Mouse (Mus musculus): ENCODE results near the gene Psen2. TPM values are rescaled to one million over a fixed set of nuclear protein-coding genes. Genes with fewer than 3 reads are reported as not detected.
A peak's percentile ranks its signal among the peaks of the same experiment; 100 is the strongest.

The Psen2 gene
- total and polyA plus RNA-seq, 3 experiments, result 11.6 to 30.5 (median 13.1) TPM

DNA sequence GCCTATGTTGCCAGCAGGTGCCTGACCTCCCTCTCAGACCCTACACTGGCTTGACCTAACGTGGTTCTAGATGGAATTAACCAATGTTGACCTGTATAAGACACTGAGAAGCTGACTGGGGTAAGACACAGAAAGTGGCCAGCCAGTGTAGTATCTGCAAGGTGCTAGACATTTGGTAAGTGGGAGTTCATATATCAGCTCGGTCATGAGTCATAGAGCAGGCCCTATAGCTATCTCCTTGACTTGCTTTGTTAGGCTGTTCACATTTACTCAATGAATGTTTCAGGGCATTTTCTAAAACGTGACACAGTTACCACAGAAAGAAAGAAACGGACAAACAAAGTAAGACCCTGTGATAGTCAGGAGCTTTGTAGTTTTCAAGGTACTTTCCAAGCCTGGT is 27.1 kb upstream of the Psen2 start:
- intact Hi-C loops (cut with DNase I), result no loop called here

DNA sequence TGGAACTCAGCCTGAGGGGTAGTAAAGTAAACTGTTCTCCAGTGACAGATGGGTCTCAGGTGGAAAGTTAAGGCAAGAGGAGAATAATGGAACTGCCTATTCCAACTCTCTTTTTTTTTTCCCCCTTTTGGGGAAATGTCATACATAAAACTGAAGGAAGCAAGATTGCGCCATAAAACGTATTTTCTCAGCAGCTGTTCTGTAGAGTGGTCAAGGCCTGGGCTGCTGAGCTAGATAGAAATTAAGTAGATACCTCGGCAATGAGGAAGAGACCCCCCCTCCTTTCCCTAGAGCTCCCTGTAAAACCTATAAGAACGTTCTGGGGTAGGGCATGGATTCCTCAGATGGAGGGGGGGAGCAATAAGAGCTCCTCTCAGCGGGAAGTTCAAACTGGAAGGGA is 26.6 kb upstream of the Psen2 start:
- H3K79me2 ChIP-seq (replicated peaks; ENCODE audit: control insufficient read depth, insufficient read depth, low read length), result no peaks in the 10 kb centered on the region
- no peaks in the 10 kb centered on the region for H3K36me3 ChIP-seq (ENCODE audit: control insufficient read depth, insufficient read depth, low read length)
- peaks cover 10% of the 10 kb centered on the region; the same call in 1 of the 2 replicates for H3K4me1 ChIP-seq (ENCODE audit: control insufficient read depth, insufficient read depth, low read length)
- no peaks in the 10 kb centered on the region for H3K27me3 ChIP-seq (ENCODE audit: control insufficient read depth, insufficient read depth, low read length)
- intact Hi-C loops (cut with DNase I), result no loop called here
- no peak for TF ChIP-seq EP300 (IDR thresholded peaks at IDR 0.05; ENCODE audit: insufficient read depth, low read depth, low read length)
- no peak for TF ChIP-seq CTCF (IDR thresholded peaks at IDR 0.05)
- no peak for TF ChIP-seq POLR2A (IDR thresholded peaks at IDR 0.05; ENCODE audit: insufficient read depth, low read depth, low read length)
- H3K9ac ChIP-seq (ENCODE audit: low read depth, low read length), result no peak overlapping the region
- H3K4me3 ChIP-seq, result no peak overlapping the region
- no peak overlapping the region for H3K27ac ChIP-seq
- DNase-seq, result no peak
- WGBS, result 84% methylated on average over 5 of the region's 5 CpGs

More for the DNA sequence above, 27.1 kb upstream of the Psen2 start:
- no peak for DNase-seq
- no peak overlapping the region for H3K9ac ChIP-seq (ENCODE audit: low read depth, low read length)
- H3K36me3 ChIP-seq (ENCODE audit: control insufficient read depth, insufficient read depth, low read length), result no peaks in the 10 kb centered on the region
- H3K4me1 ChIP-seq (ENCODE audit: control insufficient read depth, insufficient read depth, low read length), result peaks cover 10% of the 10 kb centered on the region; the same call in 1 of the 2 replicates
- H3K27me3 ChIP-seq (ENCODE audit: control insufficient read depth, insufficient read depth, low read length), result no peaks in the 10 kb centered on the region
- H3K79me2 ChIP-seq (replicated peaks; ENCODE audit: control insufficient read depth, insufficient read depth, low read length), result no peaks in the 10 kb centered on the region
- no peak for TF ChIP-seq EP300 (IDR thresholded peaks at IDR 0.05; ENCODE audit: insufficient read depth, low read depth, low read length)
- TF ChIP-seq CTCF (IDR thresholded peaks at IDR 0.05), result no peak
- no peak for TF ChIP-seq POLR2A (IDR thresholded peaks at IDR 0.05; ENCODE audit: insufficient read depth, low read depth, low read length)
- H3K4me3 ChIP-seq, result no peak overlapping the region
- WGBS, result 79% methylated on average over 4 of the region's 4 CpGs
- H3K27ac ChIP-seq, result no peak overlapping the region

DNA sequence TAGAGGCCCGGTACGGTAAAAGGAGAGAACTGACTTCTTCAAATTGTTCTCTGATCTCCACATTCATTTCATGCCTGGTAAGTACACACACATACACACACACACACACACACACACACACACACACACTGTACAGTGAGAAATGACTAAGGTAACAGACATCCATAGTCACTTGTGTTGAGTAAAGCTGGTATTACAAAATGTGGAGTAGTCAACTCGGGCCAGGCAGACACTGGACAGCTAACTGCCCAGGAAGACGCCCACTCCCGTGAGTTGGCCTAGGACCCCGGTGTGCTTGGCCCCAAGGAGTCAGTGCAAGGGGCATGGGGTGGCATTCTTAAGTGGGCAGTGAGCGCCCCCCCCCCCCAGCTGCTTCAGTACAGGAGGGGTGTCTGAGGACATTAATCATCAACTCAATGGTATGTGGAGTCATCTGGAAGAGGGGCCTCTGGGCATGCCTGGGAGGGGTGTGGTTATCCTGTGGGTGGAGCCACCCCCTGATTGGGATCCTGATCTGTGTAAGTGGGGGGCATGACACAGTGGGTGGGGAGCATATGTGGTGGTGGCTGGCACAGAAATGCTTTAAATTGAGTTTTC is 25.7 kb upstream of the Psen2 start:
- TF ChIP-seq CTCF (IDR thresholded peaks at IDR 0.05) (no peak), POLR2A (IDR thresholded peaks at IDR 0.05; ENCODE audit: insufficient read depth, low read depth, low read length) (no peak), EP300 (IDR thresholded peaks at IDR 0.05; ENCODE audit: insufficient read depth, low read depth, low read length) (no peak)
- DNase-seq, result no peak
- H3K36me3 ChIP-seq (ENCODE audit: control insufficient read depth, insufficient read depth, low read length), result no peaks in the 10 kb centered on the region
- H3K27me3 ChIP-seq (ENCODE audit: control insufficient read depth, insufficient read depth, low read length), result no peaks in the 10 kb centered on the region
- H3K4me3 ChIP-seq, result no peak overlapping the region
- H3K27ac ChIP-seq, result no peak overlapping the region
- H3K4me1 ChIP-seq (ENCODE audit: control insufficient read depth, insufficient read depth, low read length), result peaks cover 14% of the 10 kb centered on the region
- intact Hi-C loops (cut with DNase I), result no loop called here
- WGBS, result 90% methylated on average over 7 of the region's 7 CpGs
- no peaks in the 10 kb centered on the region for H3K79me2 ChIP-seq (replicated peaks; ENCODE audit: control insufficient read depth, insufficient read depth, low read length)
- H3K9ac ChIP-seq (ENCODE audit: low read depth, low read length), result no peak overlapping the region

DNA sequence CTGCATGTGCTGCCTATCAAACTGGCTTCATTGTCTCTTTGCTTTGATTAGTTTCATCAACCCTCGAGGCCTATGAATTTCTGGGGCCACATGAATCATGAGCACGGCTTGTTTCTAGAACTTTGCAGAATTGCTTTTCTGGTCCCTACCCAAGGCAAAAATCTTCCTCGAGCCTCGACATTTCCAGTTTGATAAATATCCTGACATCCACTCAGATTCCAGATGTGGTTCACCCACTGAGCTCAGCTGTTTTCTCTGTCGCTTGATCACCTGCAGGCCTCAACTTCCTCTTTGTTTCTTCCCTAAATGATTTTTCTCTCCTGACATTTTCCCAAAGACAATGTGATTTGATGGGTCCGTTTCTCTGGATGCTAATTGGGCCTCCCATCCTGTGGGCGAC is 25.0 kb upstream of the Psen2 start:
- Histone ChIP-seq H3K9ac (ENCODE audit: low read depth, low read length) (no peak overlapping the region), H3K4me1 (ENCODE audit: control insufficient read depth, insufficient read depth, low read length) (peaks cover 19% of the 10 kb centered on the region), H3K4me3 (no peak overlapping the region), H3K27ac (no peak overlapping the region), H3K27me3 (ENCODE audit: control insufficient read depth, insufficient read depth, low read length) (no peaks in the 10 kb centered on the region), H3K79me2 (replicated peaks; ENCODE audit: control insufficient read depth, insufficient read depth, low read length) (no peaks in the 10 kb centered on the region), H3K36me3 (ENCODE audit: control insufficient read depth, insufficient read depth, low read length) (no peaks in the 10 kb centered on the region)
- WGBS, result 82% methylated on average over 7 of the region's 7 CpGs
- intact Hi-C loops (cut with DNase I), result no loop called here
- DNase-seq, result no peak
- TF ChIP-seq CTCF (IDR thresholded peaks at IDR 0.05) (no peak), EP300 (IDR thresholded peaks at IDR 0.05; ENCODE audit: insufficient read depth, low read depth, low read length) (no peak), POLR2A (IDR thresholded peaks at IDR 0.05; ENCODE audit: insufficient read depth, low read depth, low read length) (no peak)

DNA sequence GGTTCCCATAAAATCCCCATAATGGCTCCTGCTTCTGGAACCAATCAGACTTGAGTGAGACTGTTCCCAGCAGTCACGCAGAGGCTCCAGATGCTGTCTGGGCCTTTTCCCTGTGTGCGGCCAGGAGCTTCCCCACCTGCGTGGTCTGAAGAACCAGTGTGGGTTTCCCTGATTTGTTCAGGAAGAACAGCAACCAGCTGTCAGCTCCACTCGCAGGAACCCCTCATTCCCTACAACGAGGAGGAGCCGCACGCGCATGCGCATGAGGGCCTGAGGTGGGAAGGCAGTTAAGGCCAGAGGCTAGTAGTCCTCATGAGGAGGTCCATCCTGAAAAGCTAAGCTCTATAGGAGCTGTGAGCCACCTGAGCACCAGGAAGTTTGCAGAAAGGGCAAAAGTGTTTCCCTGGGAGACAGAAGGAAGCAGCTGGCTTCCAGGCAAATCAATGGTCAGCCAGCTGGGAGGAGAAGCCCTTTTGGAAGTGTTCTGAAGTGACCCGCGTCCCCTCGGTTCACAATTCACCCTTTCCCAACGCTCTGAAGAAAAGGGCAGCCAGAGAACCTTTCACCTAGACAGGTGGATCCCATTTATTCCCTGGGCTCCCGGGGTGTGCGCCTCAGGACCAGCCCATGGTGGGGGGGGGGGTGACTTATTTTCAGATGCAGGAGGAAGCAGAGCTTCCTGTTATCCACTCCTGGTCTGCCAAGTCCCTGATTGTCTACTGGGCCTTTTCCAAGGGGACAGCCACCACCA is 23.0 kb upstream of the Psen2 start:
- H3K4me3 ChIP-seq, result no peak overlapping the region
- no peaks in the 10 kb centered on the region for H3K36me3 ChIP-seq (ENCODE audit: control insufficient read depth, insufficient read depth, low read length)
- peak overlapping the region; percentile 85 for H3K27ac ChIP-seq
- H3K9ac ChIP-seq (ENCODE audit: low read depth, low read length), result no peak overlapping the region
- TF ChIP-seq EP300 (IDR thresholded peaks at IDR 0.05; ENCODE audit: insufficient read depth, low read depth, low read length) (peak; percentile 74; the same call in 1 of the 2 replicates), POLR2A (IDR thresholded peaks at IDR 0.05; ENCODE audit: insufficient read depth, low read depth, low read length) (no peak)
- H3K27me3 ChIP-seq (ENCODE audit: control insufficient read depth, insufficient read depth, low read length), result no peaks in the 10 kb centered on the region
- peak; percentile 65 to 70 for DNase-seq
- WGBS, result 46% methylated on average over 15 of the region's 15 CpGs
- intact Hi-C loops (cut with DNase I), result loop anchor here (2.0 kb wide), 1 partner anchor 17 kb away; no protein-coding TSS in a partner anchor
- peaks cover 18% of the 10 kb centered on the region for H3K4me1 ChIP-seq (ENCODE audit: control insufficient read depth, insufficient read depth, low read length)
- H3K79me2 ChIP-seq (replicated peaks; ENCODE audit: control insufficient read depth, insufficient read depth, low read length), result no peaks in the 10 kb centered on the region

Data from heart, adult 2 months (tissue).